Mouse (Mus musculus): ENCODE results near the gene Ifit1. TPM values are rescaled to one million over a fixed set of nuclear protein-coding genes. Genes with fewer than 3 reads are reported as not detected.

The Ifit1 gene
- total and polyA plus RNA-seq, 2 experiments from 2014 or later, result 0.88 to 2.0 TPM

- Histone ChIP-seq H3K4me3 (ENCODE audit: low read depth, low read length) (no peak overlapping the region), H3K4me1 (ENCODE audit: insufficient read depth) (no peaks in the 10 kb centered on the region), H3K27me3 (ENCODE audit: insufficient read depth, low read length) (no peaks in the 10 kb centered on the region), H3K9me3 (ENCODE audit: low read length) (no peaks in the 10 kb centered on the region), H3K36me3 (ENCODE audit: insufficient read depth) (no peaks in the 10 kb centered on the region), H3K4me2 (ENCODE audit: low read depth) (no peak overlapping the region), H3K27ac (ENCODE audit: low read depth, low read length) (no peak overlapping the region), H3K9ac (no peak overlapping the region)
- 90% methylated on average over 10 of the region's 10 CpGs for WGBS
- DNase-seq, result no peak
- ATAC-seq, result no peak
- no peak for TF ChIP-seq CTCF (IDR thresholded peaks at IDR 0.05; ENCODE audit: low read depth)
Measured at GRCm38 (mm10) chr19:34655227-34655805, 14.6 kb downstream of the Ifit1 start.

- no peak overlapping the region for H3K27ac ChIP-seq (ENCODE audit: low read depth, low read length)
- no peaks in the 10 kb centered on the region; the same call in 1 of the 2 replicates for H3K4me1 ChIP-seq (ENCODE audit: insufficient read depth)
- no peak overlapping the region for H3K4me2 ChIP-seq (ENCODE audit: low read depth)
- no peak overlapping the region for H3K4me3 ChIP-seq (ENCODE audit: low read depth, low read length)
- no peak for ATAC-seq
- H3K36me3 ChIP-seq (ENCODE audit: insufficient read depth), result no peaks in the 10 kb centered on the region
- no peak overlapping the region for H3K9ac ChIP-seq
- 32% methylated on average over 2 of the region's 2 CpGs for WGBS
- DNase-seq, result no peak
- no peaks in the 10 kb centered on the region for H3K9me3 ChIP-seq (ENCODE audit: low read length)
- no peaks in the 10 kb centered on the region for H3K27me3 ChIP-seq (ENCODE audit: insufficient read depth, low read length)
- no peak for TF ChIP-seq CTCF (IDR thresholded peaks at IDR 0.05; ENCODE audit: low read depth)
Measured at GRCm38 (mm10) chr19:34656511-34657298, 16.0 kb downstream of the Ifit1 start.

- Histone ChIP-seq H3K4me3 (ENCODE audit: low read depth, low read length) (peak overlapping the region; percentile 29), H3K27ac (ENCODE audit: low read depth, low read length) (no peak overlapping the region), H3K9me3 (ENCODE audit: low read length) (no peaks in the 10 kb centered on the region), H3K4me2 (ENCODE audit: low read depth) (peak overlapping the region; percentile 41), H3K4me1 (ENCODE audit: insufficient read depth) (no peaks in the 10 kb centered on the region; the same call in 1 of the 2 replicates), H3K36me3 (ENCODE audit: insufficient read depth) (no peaks in the 10 kb centered on the region), H3K27me3 (ENCODE audit: insufficient read depth, low read length) (no peaks in the 10 kb centered on the region), H3K9ac (no peak overlapping the region)
- peak; percentile 85 for TF ChIP-seq CTCF (IDR thresholded peaks at IDR 0.05; ENCODE audit: low read depth)
- ATAC-seq (peak; percentile 97), DNase-seq (peak; percentile 89)
- 16% methylated on average over 13 of the region's 13 CpGs for WGBS
Measured at GRCm38 (mm10) chr19:34662067-34662507, 21.4 kb downstream of the Ifit1 start.

DNA sequence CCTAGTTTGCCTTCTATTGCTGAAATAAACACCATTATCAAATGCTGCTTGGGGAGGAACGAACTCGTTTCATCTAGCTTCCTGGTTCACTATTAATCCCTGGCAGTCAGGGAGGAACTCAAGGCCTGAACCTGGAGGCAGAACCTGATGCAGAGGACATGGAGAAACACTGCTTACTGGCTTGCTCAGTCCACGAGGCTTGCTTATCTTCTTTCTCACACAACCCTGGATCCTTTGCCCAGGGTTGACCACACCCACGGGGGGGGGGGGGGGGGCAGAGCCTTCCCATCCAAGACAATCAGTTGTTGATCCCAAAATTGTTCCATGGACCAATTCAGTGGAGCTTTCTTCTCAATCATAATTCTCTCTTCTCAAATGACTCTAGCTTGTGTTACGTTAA, 22.1 kb downstream of the Ifit1 start:
- H3K4me3 ChIP-seq (ENCODE audit: low read depth, low read length), result no peak overlapping the region

GRCm38 (mm10) chr19:34666127-34666526, 25.5 kb downstream of the Ifit1 start:
- TF ChIP-seq CTCF (IDR thresholded peaks at IDR 0.05; ENCODE audit: low read depth), result peak; percentile 95
- H3K27ac ChIP-seq (ENCODE audit: low read depth, low read length), result no peak overlapping the region
- no peaks in the 10 kb centered on the region for H3K9me3 ChIP-seq (ENCODE audit: low read length)
- H3K4me3 ChIP-seq (ENCODE audit: low read depth, low read length), result no peak overlapping the region
- ATAC-seq (0 out of 2 replicates have a peak, but pooled peaks have one; percentile 12), DNase-seq (peak; percentile 89)
- H3K4me1 ChIP-seq (ENCODE audit: insufficient read depth), result no peaks in the 10 kb centered on the region; the same call in 1 of the 2 replicates
- 1% methylated on average over 5 of the region's 5 CpGs for WGBS
- no peaks in the 10 kb centered on the region for H3K27me3 ChIP-seq (ENCODE audit: insufficient read depth, low read length)
- H3K4me2 ChIP-seq (ENCODE audit: low read depth), result no peak overlapping the region
- no peaks in the 10 kb centered on the region for H3K36me3 ChIP-seq (ENCODE audit: insufficient read depth)
- H3K9ac ChIP-seq, result no peak overlapping the region

More for the DNA sequence above, 22.1 kb downstream of the Ifit1 start:
- ATAC-seq, result 0 out of 2 replicates have a peak, but pooled peaks have one; percentile 4
- H3K4me2 ChIP-seq (ENCODE audit: low read depth), result peak overlapping the region; percentile 41
- TF ChIP-seq CTCF (IDR thresholded peaks at IDR 0.05; ENCODE audit: low read depth), result no peak
- H3K4me1 ChIP-seq (ENCODE audit: insufficient read depth), result no peaks in the 10 kb centered on the region; the same call in 1 of the 2 replicates
- WGBS, result 49% methylated on average over 5 of the region's 5 CpGs
- DNase-seq, result no peak
- H3K9me3 ChIP-seq (ENCODE audit: low read length), result no peaks in the 10 kb centered on the region
- no peaks in the 10 kb centered on the region for H3K27me3 ChIP-seq (ENCODE audit: insufficient read depth, low read length)
- H3K9ac ChIP-seq, result no peak overlapping the region
- H3K27ac ChIP-seq (ENCODE audit: low read depth, low read length), result no peak overlapping the region
- H3K36me3 ChIP-seq (ENCODE audit: insufficient read depth), result no peaks in the 10 kb centered on the region

- no peak for TF ChIP-seq CTCF (IDR thresholded peaks at IDR 0.05; ENCODE audit: low read depth)
- Histone ChIP-seq H3K9ac (no peak overlapping the region), H3K4me1 (ENCODE audit: insufficient read depth) (no peaks in the 10 kb centered on the region), H3K9me3 (ENCODE audit: low read length) (no peaks in the 10 kb centered on the region), H3K36me3 (ENCODE audit: insufficient read depth) (no peaks in the 10 kb centered on the region), H3K4me3 (ENCODE audit: low read depth, low read length) (no peak overlapping the region), H3K4me2 (ENCODE audit: low read depth) (no peak overlapping the region), H3K27me3 (ENCODE audit: insufficient read depth, low read length) (no peaks in the 10 kb centered on the region), H3K27ac (ENCODE audit: low read depth, low read length) (no peak overlapping the region)
- ATAC-seq (no peak), DNase-seq (no peak)
- 51% methylated on average over 7 of the region's 7 CpGs for WGBS
Measured at GRCm38 (mm10) chr19:34673476-34673875, 32.8 kb downstream of the Ifit1 start.

DNA sequence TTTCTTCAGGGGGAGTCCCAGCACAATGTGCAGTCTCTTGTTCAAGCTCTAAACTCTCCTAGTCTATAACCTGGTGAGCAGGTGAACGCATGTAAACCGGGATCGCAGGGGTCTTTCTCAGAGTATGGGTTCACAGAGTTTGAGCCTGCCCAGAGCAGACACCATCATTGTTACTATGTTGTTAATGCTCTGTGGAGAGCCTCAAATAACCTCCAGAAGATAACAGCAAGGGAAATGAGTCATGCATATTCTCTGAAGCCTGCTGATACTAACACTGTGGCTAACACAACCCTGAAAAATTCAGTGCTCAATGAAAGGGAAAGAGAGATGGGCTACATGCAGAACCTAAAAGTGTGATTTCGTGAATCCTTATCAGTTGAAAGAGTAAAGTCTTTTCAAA, 37.8 kb downstream of the Ifit1 start:
- 96% methylated on average over 4 of the region's 4 CpGs for WGBS
- Histone ChIP-seq H3K9me3 (ENCODE audit: low read length) (no peaks in the 10 kb centered on the region), H3K4me1 (ENCODE audit: insufficient read depth) (no peaks in the 10 kb centered on the region), H3K36me3 (ENCODE audit: insufficient read depth) (no peaks in the 10 kb centered on the region), H3K27me3 (ENCODE audit: insufficient read depth, low read length) (no peaks in the 10 kb centered on the region), H3K4me3 (ENCODE audit: low read depth, low read length) (no peak overlapping the region), H3K4me2 (ENCODE audit: low read depth) (no peak overlapping the region), H3K9ac (no peak overlapping the region), H3K27ac (ENCODE audit: low read depth, low read length) (no peak overlapping the region)
- no peak for TF ChIP-seq CTCF (IDR thresholded peaks at IDR 0.05; ENCODE audit: low read depth)
- DNase-seq (no peak), ATAC-seq (no peak)

All from forebrain, postnatal 0 days (tissue).